Mouse (Mus musculus) bone marrow, adult 2 months (tissue): ENCODE measurements around the gene 9130230L23Rik. TPM values are rescaled to one million over a fixed set of nuclear protein-coding genes. Genes with fewer than 3 reads are reported as not detected.
A peak's percentile ranks its signal among the peaks of the same experiment; 100 is the strongest.

ENCODE experiments used
- H3K27ac ChIP-seq: fragments of 200-500 bp; 2 replicates; pipeline ENCODE4 v1.5.1; 2012; ENCODE audit warnings: low read depth, mild to moderate bottlenecking, control low read depth, inconsistent platforms, low read length; ENCODE audit not compliant: control insufficient read depth, poor library complexity, insufficient read depth
- H3K4me1 ChIP-seq: fragments of 200-500 bp; 2 replicates; pipeline ENCODE4 v1.6.1; 2011; ENCODE audit warnings: low read length; ENCODE audit not compliant: control insufficient read depth, insufficient read depth
- H3K4me3 ChIP-seq: fragments of 200-500 bp; replicated peaks from 2 replicates; pipeline ENCODE3; 2011; ENCODE audit warnings: mild to moderate bottlenecking, low read depth, low read length, control low read depth; ENCODE audit not compliant: control insufficient read depth
- CTCF ChIP-seq: fragments of 200-500 bp; IDR thresholded peaks from 2 replicates; pipeline ENCODE4 v1.5.1; 2011; ENCODE audit warnings: low read length, control low read depth; ENCODE audit not compliant: control insufficient read depth, insufficient read depth
- POLR2A ChIP-seq: fragments of 200-500 bp; IDR thresholded peaks from 2 replicates; pipeline ENCODE4 v1.6.1; 2011; ENCODE audit warnings: low read depth, mild to moderate bottlenecking, control low read depth, low read length, borderline replicate concordance; ENCODE audit not compliant: control insufficient read depth
- WGBS: fragments of 180-500 bp; shearing (Covaris S2); methylation state at CpG from one replicate; pipeline ENCODE4 v1.1.7; 2018; 5-methylcytosine and 5-hydroxymethylcytosine counted together
- polyA plus RNA-seq: library from polyadenylated mRNA; stranded (reverse); fragments of >200 nt; gene quantifications from 2 replicates; pipeline ENCODE4 v1.2.4, GENCODE M21; 2011; ENCODE audit warnings: low replicate concordance; ENCODE audit not compliant: missing spikeins, insufficient read depth, insufficient read length

The 9130230L23Rik gene
- polyA plus RNA-seq, 1 experiment = not detected

- 19% methylated on average over 11 of the region's 11 CpGs for WGBS
- peak overlapping the region; percentile 6; the same call in 1 of the 2 replicates for H3K27ac ChIP-seq
- TF ChIP-seq POLR2A (no peak), CTCF (no peak)
- H3K4me1 ChIP-seq = no peaks in the 10 kb centered on the region
- no peak overlapping the region for H3K4me3 ChIP-seq
Measured at GRCm38 (mm10) chr5:65937011-65937726, 66.9 kb downstream of the 9130230L23Rik start.

- Histone ChIP-seq H3K27ac (no peak within 1 kb of the TSS), H3K4me3 (no peak within 1 kb of the TSS), H3K4me1 (peaks cover 3% of the 10 kb centered on the region)
- TF ChIP-seq POLR2A = no peak
- TF ChIP-seq CTCF = no peak
- WGBS = 65% methylated on average over 5 of the region's 5 CpGs
Measured at GRCm38 (mm10) chr5:65934783-65935182, 69.3 kb downstream of the 9130230L23Rik start, which contains the start of gene Chrna9. Chrna9 (plus strand) TSS chr5:65934921.

- Histone ChIP-seq H3K4me3 (no peak overlapping the region), H3K4me1 (peaks cover 3% of the 10 kb centered on the region), H3K27ac (no peak overlapping the region)
- WGBS = 46% methylated on average over 2 of the region's 2 CpGs
- TF ChIP-seq POLR2A (no peak), CTCF (no peak)
Measured at GRCm38 (mm10) chr5:65933764-65934163, 70.3 kb downstream of the 9130230L23Rik start.

- TF ChIP-seq POLR2A (no peak), CTCF (no peak)
- WGBS = 83% methylated on average over 4 of the region's 4 CpGs
- Histone ChIP-seq H3K27ac (no peak overlapping the region), H3K4me1 (peaks cover 3% of the 10 kb centered on the region), H3K4me3 (no peak overlapping the region)
Measured at GRCm38 (mm10) chr5:65933258-65933657, 70.8 kb downstream of the 9130230L23Rik start.

- no peak overlapping the region for H3K4me3 ChIP-seq
- peaks cover 3% of the 10 kb centered on the region for H3K4me1 ChIP-seq
- peak overlapping the region; percentile 28 for H3K27ac ChIP-seq
- TF ChIP-seq POLR2A (no peak), CTCF (no peak)
- 50% methylated on average over 4 of the region's 4 CpGs for WGBS
Measured at GRCm38 (mm10) chr5:65930171-65930570, 73.9 kb downstream of the 9130230L23Rik start.

Other genes starting within 250 kb of the 9130230L23Rik start
- gene N4bp2, start 240.8 kb downstream of the 9130230L23Rik start, polyA plus RNA-seq = 4.3 and 11.2 TPM in 2 replicates
- gene Rhoh, start 143.1 kb downstream of the 9130230L23Rik start, polyA plus RNA-seq = 12.3 and 18.4 TPM in 2 replicates
- gene Chrna9, start 69.4 kb downstream of the 9130230L23Rik start, polyA plus RNA-seq = 2.8 TPM in 1 of 2 replicates, not detected in the other
- gene Rbm47, start 168.8 kb upstream of the 9130230L23Rik start, polyA plus RNA-seq = 3.7 and 4.9 TPM in 2 replicates